Mouse (Mus musculus) spleen, adult 2 months (tissue): ENCODE measurements around the gene Dapk2. TPM values are rescaled to one million over a fixed set of nuclear protein-coding genes. Genes with fewer than 3 reads are reported as not detected.

Experiments used
- DNase-seq, 2 experiments: peaks; one replicate each; pipeline versions ENCODE4 v3.0.0 to v3.0.0-alpha.2; 2012 to 2021; ENCODE audit warnings: low spot score in 2 of 2, low read depth in 1 of 2
- H3K27ac ChIP-seq: fragments of 200-500 bp; 2 replicates; pipeline ENCODE4 v1.5.1; 2012; ENCODE audit warnings: low read length, inconsistent platforms; ENCODE audit not compliant: insufficient read depth
- H3K27me3 ChIP-seq: fragments of 200-500 bp; 2 replicates; pipeline ENCODE4 v1.6.1; 2012; ENCODE audit warnings: mild to moderate bottlenecking, moderate library complexity, low read length, inconsistent platforms; ENCODE audit not compliant: control insufficient read depth, insufficient read depth
- H3K36me3 ChIP-seq: fragments of 200-500 bp; 2 replicates; pipeline ENCODE4 v1.6.1; 2012; ENCODE audit warnings: mild to moderate bottlenecking, low read length, inconsistent platforms; ENCODE audit not compliant: control insufficient read depth, insufficient read depth
- H3K4me1 ChIP-seq: fragments of 200-500 bp; 2 replicates; pipeline ENCODE4 v1.6.1; 2011; ENCODE audit warnings: inconsistent platforms; ENCODE audit not compliant: control insufficient read depth, insufficient read depth, insufficient read length
- H3K4me3 ChIP-seq: fragments of 200-500 bp; 2 replicates; pipeline ENCODE4 v1.5.1; 2011; ENCODE audit warnings: mild to moderate bottlenecking, inconsistent platforms; ENCODE audit not compliant: insufficient read depth, insufficient read length; ENCODE audit errors: extremely low read depth
- CTCF ChIP-seq: fragments of 200-500 bp; IDR thresholded peaks from 2 replicates; pipeline ENCODE4 v1.5.1; 2011; ENCODE audit warnings: mild to moderate bottlenecking, inconsistent platforms; ENCODE audit not compliant: insufficient read depth, insufficient read length, insufficient replicate concordance; ENCODE audit errors: extremely low read depth
- POLR2A ChIP-seq: fragments of 200-500 bp; IDR thresholded peaks from 2 replicates; pipeline ENCODE4 v1.6.1; 2011; ENCODE audit warnings: low read depth, low read length, inconsistent platforms
- WGBS: fragments of 180-500 bp; shearing (Covaris S2); methylation state at CpG from one replicate; pipeline ENCODE4 v1.1.7; 2018; 5-methylcytosine and 5-hydroxymethylcytosine counted together
- polyA plus RNA-seq: library from polyadenylated mRNA; depleted of rRNA; stranded (reverse); fragments of >200 nt; gene quantifications from 2 replicates; pipeline ENCODE4 v1.2.3, GENCODE M21; 2012

Dapk2 gene
- polyA plus RNA-seq, 1 experiment = 11.9 TPM

DNA sequence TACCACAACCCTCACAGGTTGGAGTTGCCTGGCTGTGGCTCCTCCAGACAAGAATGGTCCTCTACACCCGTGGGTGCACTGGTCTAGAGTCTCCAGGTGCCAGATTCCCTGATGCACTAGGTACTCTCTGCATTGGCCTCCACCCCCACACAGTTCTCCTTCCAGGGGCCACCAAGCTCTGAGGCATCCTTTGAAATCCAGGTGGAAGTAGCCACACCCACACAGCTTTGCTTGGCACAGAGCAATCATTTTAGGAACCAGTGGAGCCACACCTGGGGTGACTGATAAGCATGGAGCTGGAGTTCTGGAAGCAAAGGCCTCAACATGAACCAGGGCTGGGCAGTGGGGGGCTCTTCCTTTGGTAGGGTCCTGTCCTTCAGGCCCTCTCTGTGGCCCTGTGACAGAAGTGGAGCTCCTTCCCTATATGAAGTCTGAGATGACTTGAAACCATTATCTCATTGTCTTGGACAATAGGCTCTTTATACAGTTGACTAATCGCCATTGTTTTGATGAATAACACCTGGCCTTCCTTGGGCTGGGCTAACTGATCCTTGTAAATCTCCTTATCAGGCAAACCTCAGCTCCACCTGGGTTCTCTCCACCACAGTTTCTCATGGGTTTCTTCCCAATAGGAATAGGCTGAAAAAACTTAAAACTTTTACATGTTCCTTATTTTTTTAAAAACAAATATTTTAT, 70.6 kb downstream of the Dapk2 start:
- WGBS = 81% methylated on average over 2 of the region's 2 CpGs
- DNase-seq = no peak
- Histone ChIP-seq H3K36me3 (no peaks in the 10 kb centered on the region), H3K27ac (no peak overlapping the region), H3K4me3 (no peak overlapping the region), H3K27me3 (no peaks in the 10 kb centered on the region), H3K4me1 (no peaks in the 10 kb centered on the region)
- TF ChIP-seq POLR2A (no peak), CTCF (no peak)

DNA sequence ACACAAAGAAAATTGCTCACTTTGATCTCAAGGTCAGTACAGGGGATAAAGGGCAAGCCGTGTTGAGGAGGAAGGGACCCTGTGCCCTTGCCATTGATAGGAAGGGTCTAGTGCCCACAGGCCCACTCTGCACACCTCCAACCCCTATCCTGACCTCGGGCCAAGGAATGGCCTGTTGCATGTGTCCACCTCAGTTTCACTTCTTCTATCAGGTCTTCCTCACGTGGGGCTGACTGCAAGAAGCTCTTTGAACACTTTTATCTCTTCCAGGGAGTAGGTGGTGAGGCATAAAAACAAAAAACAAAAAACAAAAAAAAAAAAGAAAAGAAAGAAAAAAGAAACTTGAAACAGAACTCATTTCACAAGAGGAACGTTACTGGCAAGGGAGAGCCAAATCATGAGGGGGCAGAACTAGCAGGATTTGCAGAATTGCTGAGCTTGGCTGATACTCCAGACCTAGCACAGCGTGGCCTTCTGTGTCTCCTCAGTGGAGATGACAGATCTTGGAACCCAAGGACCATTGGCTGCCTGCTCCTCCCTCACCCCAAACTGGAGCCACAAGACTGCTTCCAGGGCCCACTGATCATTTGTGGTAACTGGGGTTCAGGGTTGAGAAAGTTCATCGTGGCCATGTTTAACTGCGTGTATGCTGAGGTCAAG, 73.9 kb downstream of the Dapk2 start:
- H3K4me3 ChIP-seq = no peak overlapping the region
- H3K4me1 ChIP-seq = no peaks in the 10 kb centered on the region
- no peak for DNase-seq
- H3K27ac ChIP-seq = no peak overlapping the region
- no peaks in the 10 kb centered on the region for H3K27me3 ChIP-seq
- no peak for TF ChIP-seq POLR2A
- no peaks in the 10 kb centered on the region for H3K36me3 ChIP-seq
- 54% methylated on average over 7 of the region's 7 CpGs for WGBS

GRCm38 (mm10) chr9:66236615-66237014, 78.6 kb downstream of the Dapk2 start:
- no peak for TF ChIP-seq POLR2A
- no peak for TF ChIP-seq CTCF
- Histone ChIP-seq H3K4me1 (peaks cover 8% of the 10 kb centered on the region; the same call in 1 of the 2 replicates), H3K27me3 (no peaks in the 10 kb centered on the region), H3K4me3 (no peak overlapping the region), H3K27ac (no peak overlapping the region), H3K36me3 (no peaks in the 10 kb centered on the region)
- DNase-seq = no peak
- WGBS = 88% methylated on average over 2 of the region's 2 CpGs

- TF ChIP-seq CTCF (no peak), POLR2A (no peak)
- DNase-seq = no peak
- Histone ChIP-seq H3K4me1 (peaks cover 8% of the 10 kb centered on the region; the same call in 1 of the 2 replicates), H3K27ac (no peak overlapping the region), H3K27me3 (no peaks in the 10 kb centered on the region), H3K4me3 (no peak overlapping the region), H3K36me3 (no peaks in the 10 kb centered on the region)
- 79% methylated on average over 1 of the region's 1 CpGs for WGBS
Observed at GRCm38 (mm10) chr9:66237742-66238141, 79.7 kb downstream of the Dapk2 start.

GRCm38 (mm10) chr9:66239173-66239572, 81.2 kb downstream of the Dapk2 start:
- DNase-seq = no peak
- Histone ChIP-seq H3K36me3 (no peaks in the 10 kb centered on the region), H3K27ac (no peak overlapping the region), H3K4me3 (no peak overlapping the region), H3K4me1 (peaks cover 8% of the 10 kb centered on the region; the same call in 1 of the 2 replicates), H3K27me3 (no peaks in the 10 kb centered on the region)
- 48% methylated on average over 7 of the region's 7 CpGs for WGBS
- TF ChIP-seq POLR2A (no peak), CTCF (no peak)

DNA sequence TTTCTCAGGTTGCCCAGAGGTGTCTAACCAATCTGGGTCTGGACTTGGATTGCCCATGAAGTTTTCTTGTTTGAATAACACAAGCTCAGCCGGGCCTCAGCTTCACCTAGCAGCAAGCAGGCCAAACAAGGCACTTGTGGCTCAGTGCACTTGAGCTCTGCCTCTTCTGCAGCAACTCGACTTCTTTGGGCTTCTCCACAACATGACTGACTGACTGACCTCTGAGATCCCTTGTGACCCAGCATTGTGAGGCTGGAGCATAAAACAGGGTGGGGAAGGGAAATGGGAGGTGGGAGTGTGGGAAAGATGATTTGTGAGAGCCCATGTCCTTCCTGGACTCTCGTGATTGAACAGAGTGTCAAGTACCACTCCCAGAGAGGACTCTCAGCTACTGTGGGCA, 81.7 kb downstream of the Dapk2 start:
- no peaks in the 10 kb centered on the region for H3K36me3 ChIP-seq
- H3K27me3 ChIP-seq = no peaks in the 10 kb centered on the region
- H3K4me1 ChIP-seq = peaks cover 8% of the 10 kb centered on the region; the same call in 1 of the 2 replicates
- TF ChIP-seq POLR2A = no peak
- TF ChIP-seq CTCF = no peak
- DNase-seq = no peak
- no peak overlapping the region for H3K27ac ChIP-seq
- H3K4me3 ChIP-seq = no peak overlapping the region
- WGBS = 82% methylated on average over 3 of the region's 3 CpGs

GRCm38 (mm10) chr9:66240493-66240892, 82.5 kb downstream of the Dapk2 start:
- Histone ChIP-seq H3K27me3 (no peaks in the 10 kb centered on the region), H3K4me3 (no peak overlapping the region), H3K27ac (no peak overlapping the region), H3K4me1 (peaks cover 8% of the 10 kb centered on the region; the same call in 1 of the 2 replicates), H3K36me3 (no peaks in the 10 kb centered on the region)
- TF ChIP-seq POLR2A (no peak), CTCF (no peak)
- peak in 1 of 2 experiments; percentile 15 for DNase-seq
- WGBS = 32% methylated on average over 4 of the region's 4 CpGs
